Mouse (Mus musculus) effector memory CD4-positive, alpha-beta T cell, adult 5 months (primary cell): Measurements from ENCODE around the gene Olfr167. TPM values are rescaled to one million over a fixed set of nuclear protein-coding genes. Genes with fewer than 3 reads are reported as not detected.

Source experiments
- polyA plus RNA-seq: library from polyadenylated mRNA; unstranded; fragments of 100-300 nt; shearing (Covaris generic); gene quantifications from one replicate; pipeline ENCODE4 v1.2.1, GENCODE M21; 2017

Gene Olfr167
- 0.14 TPM for polyA plus RNA-seq

GRCm38 (mm10) chr16:19522166-19522565 is at the start of gene Olfr167:
Gene Olfr167, minus strand, starts transcription at chr16:19522266.

GRCm38 (mm10) chr16:19571709-19572108 is 49.6 kb upstream of the Olfr167 start, which contains the start of gene Olfr169:
Gene Olfr169, minus strand, starts transcription at chr16:19571809.

DNA sequence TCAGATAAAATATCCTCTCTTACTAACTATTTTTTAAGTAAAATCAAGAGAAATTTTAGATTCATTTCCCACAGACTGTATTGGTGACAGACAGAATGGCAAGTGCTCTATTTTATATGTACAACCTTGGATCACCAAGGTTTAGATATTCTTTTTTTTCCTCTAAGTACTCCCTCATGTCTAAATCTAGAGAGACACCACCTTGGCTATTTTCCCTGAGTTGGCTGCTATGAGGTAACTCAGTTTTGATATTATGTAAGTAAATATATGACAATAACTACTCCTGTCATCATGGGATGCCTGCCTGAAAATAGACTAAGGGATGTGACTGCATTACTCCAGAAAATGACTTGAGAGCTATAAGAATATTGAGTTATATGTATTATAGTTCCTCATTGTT is 13.4 kb upstream of the Olfr167 start, which contains the start of gene Olfr168:
Gene Olfr168, minus strand, starts transcription at position 101 of the 400 bp plus-strand sequence.

DNA sequence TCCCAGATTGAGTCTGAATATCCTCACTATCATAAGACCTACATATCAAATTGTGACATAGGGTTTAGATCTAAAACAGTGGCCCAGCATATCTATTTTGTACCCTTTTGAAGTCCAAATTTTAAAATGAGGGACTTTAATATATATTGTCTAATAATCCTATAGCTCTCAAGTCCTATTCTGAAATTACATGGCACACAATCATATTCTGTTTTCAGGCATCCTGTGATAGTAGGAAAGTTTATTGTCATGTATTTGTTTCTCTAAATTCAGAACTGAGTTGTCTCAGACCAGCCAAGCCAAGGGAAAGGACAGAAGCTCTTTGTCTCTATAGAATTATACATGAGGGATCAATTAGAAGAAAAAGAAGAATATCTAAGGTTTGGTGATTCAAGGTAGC is 38.7 kb downstream of the Olfr167 start, which contains the start of gene Olfr166:
Gene Olfr166, plus strand, starts transcription at position 301 of the 400 bp plus-strand sequence.

Other genes with a start within 250 kb of the Olfr167 start
- gene Olfr164, start 208.2 kb downstream of the Olfr167 start, polyA plus RNA-seq, result 0.35 TPM
- gene Olfr165, start 99.1 kb downstream of the Olfr167 start, polyA plus RNA-seq, result not detected
- not detected for gene Olfr166, start 38.6 kb downstream of the Olfr167 start, polyA plus RNA-seq
- gene Olfr168, start 13.3 kb upstream of the Olfr167 start, polyA plus RNA-seq, result not detected
- not detected for gene Olfr169, start 49.5 kb upstream of the Olfr167 start, polyA plus RNA-seq
- not detected for gene Olfr170, start 89.6 kb upstream of the Olfr167 start, polyA plus RNA-seq
- not detected for gene Olfr171, start 107.7 kb upstream of the Olfr167 start, polyA plus RNA-seq
- not detected for gene Lamp3, start 184.1 kb upstream of the Olfr167 start, polyA plus RNA-seq
- gene B3gnt5, start 237.9 kb upstream of the Olfr167 start, polyA plus RNA-seq, result 16.1 TPM